ENCODE assay signal across 11 mouse cellular contexts in the genomic region with DNA sequence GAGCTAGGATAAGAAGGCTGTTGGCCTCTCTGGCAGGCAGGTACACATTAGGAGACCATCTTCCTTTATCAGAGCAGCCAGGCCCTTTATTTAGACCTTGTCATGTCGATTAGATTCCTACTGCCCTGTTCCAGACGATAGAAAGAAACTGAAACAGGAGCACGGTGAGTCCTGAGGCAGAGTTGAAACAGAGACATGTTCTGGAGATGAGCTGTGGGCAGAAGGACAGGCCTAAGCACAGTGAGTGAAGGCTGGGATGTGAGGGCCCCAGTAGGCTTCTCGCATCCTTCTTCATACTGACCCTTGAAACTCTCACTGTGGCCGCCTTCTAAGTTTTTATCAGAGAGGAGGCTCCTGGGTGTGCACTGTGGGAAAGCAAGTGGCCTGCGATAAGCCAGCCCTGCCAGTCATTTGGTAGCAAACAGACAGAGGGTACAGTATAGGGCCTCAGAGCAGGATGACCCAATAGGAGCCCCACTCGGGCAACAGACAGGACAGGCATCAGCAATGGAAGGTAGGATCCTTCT. TPM values are rescaled to one million over a fixed set of nuclear protein-coding genes. Genes with fewer than 3 reads are reported as not detected.
DNase-seq lines count a peak whose midpoint lies in the region; ATAC-seq and TF ChIP-seq lines count a peak whose summit lies in the region.
"Had no signal": no experiment of that assay in that cellular context is flagged by ENCODE, and none has a peak within 500 bp of the region (broad histone marks: within the 10 kb centered on the region; RNA-seq: fewer than 3 reads in every experiment).

No protein-coding gene starts in this region.

- H3K4me2 ChIP-seq in lung, embryonic 14.5 days: no peak overlapping the region
- H3K4me2 ChIP-seq in liver, embryonic 12.5 days: peak overlapping the region; percentile 88

- peaks cover 18% of the 10 kb centered on the region for H3K4me1 ChIP-seq in lung, embryonic 14.5 days (ENCODE audit: insufficient read depth)
- H3K4me1 ChIP-seq in lung, adult 2 months (ENCODE audit: control insufficient read depth, insufficient read depth, low read length): peaks cover 17% of the 10 kb centered on the region
- peaks cover 75% of the 10 kb centered on the region for H3K4me1 ChIP-seq in liver, embryonic 12.5 days

- no peak for TF ChIP-seq CTCF in lung, embryonic 14.5 days (IDR thresholded peaks at IDR 0.05; ENCODE audit: low read depth)
- no peak for TF ChIP-seq CTCF in lung, adult 2 months (IDR thresholded peaks at IDR 0.05; ENCODE audit: insufficient read depth, low read length)
- no peak for TF ChIP-seq CTCF in left cerebral cortex, adult 2 months (IDR thresholded peaks at IDR 0.05)

- no peaks in the 10 kb centered on the region for H3K27me3 ChIP-seq in lung, embryonic 14.5 days (ENCODE audit: insufficient read depth, low read length)
- H3K27me3 ChIP-seq in liver, embryonic 12.5 days (replicated peaks): no peaks in the 10 kb centered on the region

- H3K9ac ChIP-seq in lung, embryonic 14.5 days: no peak overlapping the region; the same call in 1 of the 2 replicates
- H3K9ac ChIP-seq in liver, embryonic 12.5 days: peak overlapping the region; percentile 95

- H3K9me3 ChIP-seq in lung, embryonic 14.5 days (ENCODE audit: low read depth, low read length): no peaks in the 10 kb centered on the region
- no peaks in the 10 kb centered on the region for H3K9me3 ChIP-seq in liver, embryonic 12.5 days (replicated peaks)

- H3K4me3 ChIP-seq in lung, embryonic 14.5 days (ENCODE audit: low read depth, low read length): no peak overlapping the region; the same call in 1 of the 2 replicates
- no peak overlapping the region for H3K4me3 ChIP-seq in lung, adult 2 months (replicated peaks; ENCODE audit: extremely low read depth, low read depth, low read length)
- H3K4me3 ChIP-seq in liver, embryonic 12.5 days: peak overlapping the region; percentile 85
- H3K4me3 ChIP-seq in left cerebral cortex, adult 2 months: no peak overlapping the region

- H3K27ac ChIP-seq in lung, embryonic 14.5 days (ENCODE audit: low read depth): no peak overlapping the region; the same call in 1 of the 2 replicates
- H3K27ac ChIP-seq in liver, embryonic 12.5 days: peak overlapping the region; percentile 95
- no peak overlapping the region for H3K27ac ChIP-seq in left cerebral cortex, adult 2 months

- TF ChIP-seq POLR2A in lung, adult 2 months (IDR thresholded peaks at IDR 0.05; ENCODE audit: borderline replicate concordance, extremely low read depth, low read depth, low read length): no peak

- WGBS in lung, embryonic 14.5 days: 74% methylated on average over 7 of the region's 7 CpGs
- 77% methylated on average over 7 of the region's 7 CpGs for WGBS in lung, adult 2 months
- 19% methylated on average over 7 of the region's 7 CpGs for WGBS in liver, embryonic 12.5 days (ENCODE audit: insufficient replicate concordance)

- DNase-seq in lung, embryonic 14.5 days: no peak
- no peak for DNase-seq in lung, adult 2 months
- DNase-seq in c-Kit-positive CD71-positive TER-119-positive erythroid progenitor cells, embryonic 14.5 days (ENCODE audit: low spot score): peak; percentile 90
- peak; percentile 79 to 85 for DNase-seq in spleen, postnatal 4 days (ENCODE audit: low spot score in 2 of 2)
- DNase-seq in left cerebral cortex, adult 2 months (ENCODE audit: extremely low spot score in 1 of 2, low spot score in 2 of 2): no peak
- DNase-seq in gastrocnemius, postnatal 36 days: no peak
- DNase-seq: kidney, postnatal 25 days; lung, postnatal 14 days had no signal

- H3K36me3 ChIP-seq in lung, embryonic 14.5 days (ENCODE audit: insufficient read depth): no peaks in the 10 kb centered on the region
- H3K36me3 ChIP-seq in liver, embryonic 12.5 days: peaks cover 44% of the 10 kb centered on the region

- intact Hi-C loops in left cerebral cortex, adult 2 months (cut with DNase I): loop anchor here (5.0 kb wide), 2 partner anchors 81 to 189 kb away; a partner anchor contains a TSS
- intact Hi-C loops in gastrocnemius, postnatal 36 days (cut with DNase I): no loop called here

- peak; percentile 12; the same call in 1 of the 2 replicates for ATAC-seq in lung, embryonic 14.5 days (ENCODE audit: insufficient read depth)
- ATAC-seq in liver, embryonic 12.5 days: peak; percentile 94
- ATAC-seq: forebrain, embryonic 16.5 days; hindbrain, embryonic 16.5 days had no signal

RNA-seq across cellular contexts. Expression of a gene that starts 1.9 kb away (rescaled TPM):
- 89.4 and 97.0 TPM in 2 replicates for polyA plus RNA-seq in lung, embryonic 14.5 days (2014; fragmentation: Nextera tagmentation; extraction: Ambion mirVana)
- 159 and 171 TPM in 2 replicates for polyA plus RNA-seq in lung, adult 2 months (2012; rRNA removed)
- polyA plus RNA-seq in liver, embryonic 12.5 days (2016; fragmentation: Nextera tagmentation; extraction: Ambion mirVana): 113 and 120 TPM in 2 replicates
- 10 to 100 TPM; 87.2 to 87.6 TPM for total RNA-seq in left cerebral cortex, adult 2 months (2021)
- total RNA-seq in gastrocnemius, postnatal 36 days (2021): 10 to 100 TPM; 35.4 to 38.4 TPM

RNA-seq across cellular contexts. Expression of a gene that starts 2.4 kb away (rescaled TPM):
- polyA plus RNA-seq in lung, embryonic 14.5 days (2014; fragmentation: Nextera tagmentation; extraction: Ambion mirVana): 18.7 and 21.5 TPM in 2 replicates
- 11.7 and 19.4 TPM in 2 replicates for polyA plus RNA-seq in lung, adult 2 months (2012; rRNA removed)
- polyA plus RNA-seq in liver, embryonic 12.5 days (2016; fragmentation: Nextera tagmentation; extraction: Ambion mirVana): 106 and 107 TPM in 2 replicates
- 10 to 100 TPM; 18.2 to 22.5 TPM for total RNA-seq in left cerebral cortex, adult 2 months (2021)
- total RNA-seq in gastrocnemius, postnatal 36 days (2021): 10 to 100 TPM; 16.4 to 17.6 TPM

Comparison
In these comparisons a context has a peak if more than half of its experiments do, and no peak if none do; other contexts are left out.
1. DNase-seq: peak in c-Kit-positive CD71-positive TER-119-positive erythroid progenitor cells, embryonic 14.5 days (single experiment) and spleen, postnatal 4 days (2 of 2); none in lung, embryonic 14.5 days (single experiment), lung, adult 2 months (single experiment), left cerebral cortex, adult 2 months (0 of 2) and gastrocnemius, postnatal 36 days (0 of 2).